Mouse (Mus musculus) spleen, adult 2 months (tissue): ENCODE measurements around the gene Pkd1l1.

Source experiments
- CTCF ChIP-seq: fragments of 200-500 bp; IDR thresholded peaks from 2 replicates; pipeline ENCODE4 v1.5.1; 2011; ENCODE audit warnings: mild to moderate bottlenecking, inconsistent platforms; ENCODE audit not compliant: insufficient read depth, insufficient read length, insufficient replicate concordance; ENCODE audit errors: extremely low read depth
- POLR2A ChIP-seq: fragments of 200-500 bp; IDR thresholded peaks from 2 replicates; pipeline ENCODE4 v1.6.1; 2011; ENCODE audit warnings: low read depth, low read length, inconsistent platforms

DNA sequence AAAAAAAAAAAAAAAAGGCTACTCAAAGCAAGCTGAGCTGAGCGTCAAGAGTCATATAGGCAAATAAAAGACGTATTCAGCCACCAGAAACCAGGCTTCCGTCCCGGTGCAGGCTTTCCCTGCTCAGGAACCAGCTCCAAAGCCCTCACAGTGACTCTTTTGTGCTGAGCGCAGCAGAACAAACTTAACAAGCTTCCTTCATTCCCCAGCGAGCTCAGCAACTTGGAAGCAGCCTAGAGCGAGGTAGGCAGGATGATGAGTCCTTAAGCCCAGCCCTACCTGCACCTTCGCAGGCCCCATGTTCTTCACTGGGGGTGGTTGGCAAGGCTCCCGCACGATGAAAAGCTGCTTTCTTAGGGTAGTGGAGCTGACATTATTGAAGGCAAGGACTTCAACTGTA lies 14.5 kb downstream of the Pkd1l1 start:
- TF ChIP-seq CTCF (no peak), POLR2A (no peak)
